Mouse (Mus musculus): ENCODE results near the gene Stat2. TPM values are rescaled to one million over a fixed set of nuclear protein-coding genes. Genes with fewer than 3 reads are reported as not detected.
A peak's percentile ranks its signal among the peaks of the same experiment; 100 is the strongest.
"Not testable (repeated sequence)": the region's sequence is repeated elsewhere in the genome, so short reads cannot be mapped to it uniquely, and the experiment has no call there.

Gene Stat2
- polyA plus RNA-seq, 1 experiment from 2014 or later = 21.4 TPM

DNA sequence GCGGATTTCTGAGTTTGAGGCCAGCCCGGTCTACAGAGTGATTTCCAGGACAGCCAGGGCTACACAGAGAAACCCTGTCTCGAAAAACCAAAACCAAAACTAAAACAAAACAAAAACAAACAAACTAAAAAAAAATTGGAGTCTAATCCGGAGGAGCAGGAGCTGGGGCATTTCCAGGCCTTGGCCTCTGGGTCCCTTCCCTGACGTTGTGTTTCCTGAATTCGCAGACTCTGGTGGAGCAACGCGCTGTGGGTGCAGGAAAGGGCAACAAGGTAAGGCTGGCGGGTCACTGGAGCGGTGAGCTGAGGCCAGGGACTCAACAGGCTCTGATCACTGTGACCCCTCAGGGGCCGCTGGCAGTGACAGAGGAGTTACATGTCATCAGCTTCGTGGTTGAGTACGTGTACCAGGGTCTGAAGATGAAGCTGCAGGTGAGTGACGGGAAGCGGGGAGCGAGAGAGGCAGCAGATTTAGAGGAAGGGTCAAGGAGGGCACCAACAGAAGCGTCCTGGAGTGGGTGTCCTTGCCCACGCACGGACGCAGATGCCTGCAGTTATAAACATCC is 12.6 kb downstream of the Stat2 start:
- H3K9ac ChIP-seq = no peak overlapping the region
- WGBS = 92% methylated on average over 20 of the region's 20 CpGs
- peaks cover 95% of the 10 kb centered on the region for H3K36me3 ChIP-seq
- no peak for ATAC-seq (ENCODE audit: low FRiP score)
- H3K4me2 ChIP-seq = no peak overlapping the region
- no peaks in the 10 kb centered on the region for H3K27me3 ChIP-seq
- H3K4me1 ChIP-seq (replicated peaks) = no peaks in the 10 kb centered on the region
- no peaks in the 10 kb centered on the region for H3K9me3 ChIP-seq
- H3K27ac ChIP-seq = no peak overlapping the region
- H3K4me3 ChIP-seq = no peak overlapping the region

DNA sequence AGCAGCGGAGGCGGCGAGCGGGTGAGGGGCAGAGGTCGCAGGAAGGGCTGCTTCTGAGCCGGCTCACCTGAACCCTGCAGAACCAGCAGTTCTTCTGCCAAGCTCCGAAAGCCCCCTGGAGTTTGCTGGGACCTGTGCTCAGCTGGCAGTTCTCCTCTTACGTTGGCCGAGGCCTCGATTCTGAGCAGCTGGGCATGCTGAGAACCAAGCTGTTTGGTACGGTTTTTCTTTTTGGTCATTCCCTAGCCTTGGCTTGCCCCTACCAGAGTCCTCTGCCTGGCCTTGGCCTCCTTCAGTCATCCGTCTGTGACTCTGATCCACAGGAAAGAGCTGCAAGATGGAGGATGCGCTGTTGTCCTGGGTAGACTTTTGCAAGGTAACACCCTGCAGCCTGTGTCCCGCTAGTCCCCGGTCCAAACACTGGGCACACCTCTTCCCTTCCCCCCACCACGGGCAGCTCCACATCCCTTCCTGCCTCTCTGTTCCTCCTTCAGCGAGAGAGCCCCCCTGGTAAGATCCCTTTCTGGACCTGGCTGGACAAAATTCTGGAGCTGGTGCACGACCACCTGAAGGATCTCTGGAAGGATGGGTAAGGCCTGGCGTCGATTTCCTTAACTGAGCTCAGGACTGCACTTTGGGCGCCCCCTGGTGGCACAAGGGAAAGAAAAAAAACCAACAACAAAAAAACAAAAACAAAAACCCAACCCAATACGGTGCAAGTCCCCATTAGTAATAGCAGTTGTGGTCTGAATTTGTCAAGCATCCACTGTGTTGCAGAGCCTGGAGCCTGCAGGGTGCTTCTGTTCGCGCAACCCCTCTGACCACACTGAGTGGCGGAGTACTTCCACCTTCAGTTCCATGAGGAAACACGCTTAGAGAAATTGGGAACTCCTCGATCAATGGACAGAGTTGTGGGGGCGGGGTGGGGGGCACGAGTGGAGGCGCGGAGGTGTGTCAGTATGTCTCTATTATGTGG is 13.5 kb downstream of the Stat2 start:
- H3K9me3 ChIP-seq = no peaks in the 10 kb centered on the region
- no peaks in the 10 kb centered on the region for H3K27me3 ChIP-seq
- ATAC-seq (ENCODE audit: low FRiP score) = no peak
- H3K27ac ChIP-seq = no peak overlapping the region
- H3K4me1 ChIP-seq (replicated peaks) = no peaks in the 10 kb centered on the region
- no peak overlapping the region for H3K9ac ChIP-seq
- peaks cover 93% of the 10 kb centered on the region for H3K36me3 ChIP-seq
- no peak overlapping the region for H3K4me3 ChIP-seq
- no peak overlapping the region for H3K4me2 ChIP-seq
- 67% methylated on average over 31 of the region's 31 CpGs for WGBS

DNA sequence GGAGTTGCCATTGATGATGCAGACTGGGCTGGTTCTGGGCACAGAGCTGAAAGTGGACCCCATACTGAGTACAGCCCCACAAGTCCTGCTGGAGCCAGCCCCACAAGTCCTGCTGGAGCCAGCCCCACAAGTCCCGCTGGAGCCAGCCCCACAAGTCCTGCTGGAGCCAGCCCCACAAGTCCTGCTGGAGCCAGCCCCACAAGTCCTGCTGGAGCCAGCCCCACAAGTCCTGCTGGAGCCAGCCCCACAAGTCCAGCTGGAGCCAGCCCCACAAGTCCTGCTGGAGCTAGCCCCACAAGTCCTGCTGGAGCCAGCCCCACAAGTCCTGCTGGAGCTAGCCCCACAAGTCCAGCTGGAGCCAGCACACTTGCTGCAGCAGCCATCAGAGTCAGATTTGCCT is 20.2 kb downstream of the Stat2 start:
- H3K4me3 ChIP-seq; H3K4me2 ChIP-seq; H3K4me1 ChIP-seq (replicated peaks); H3K9ac ChIP-seq; H3K9me3 ChIP-seq; H3K27me3 ChIP-seq; H3K27ac ChIP-seq; ATAC-seq (ENCODE audit: low FRiP score): not testable (repeated sequence)
- WGBS = 69% methylated on average over 1 of the region's 1 CpGs
- peaks cover 67% of the 10 kb centered on the region for H3K36me3 ChIP-seq

DNA sequence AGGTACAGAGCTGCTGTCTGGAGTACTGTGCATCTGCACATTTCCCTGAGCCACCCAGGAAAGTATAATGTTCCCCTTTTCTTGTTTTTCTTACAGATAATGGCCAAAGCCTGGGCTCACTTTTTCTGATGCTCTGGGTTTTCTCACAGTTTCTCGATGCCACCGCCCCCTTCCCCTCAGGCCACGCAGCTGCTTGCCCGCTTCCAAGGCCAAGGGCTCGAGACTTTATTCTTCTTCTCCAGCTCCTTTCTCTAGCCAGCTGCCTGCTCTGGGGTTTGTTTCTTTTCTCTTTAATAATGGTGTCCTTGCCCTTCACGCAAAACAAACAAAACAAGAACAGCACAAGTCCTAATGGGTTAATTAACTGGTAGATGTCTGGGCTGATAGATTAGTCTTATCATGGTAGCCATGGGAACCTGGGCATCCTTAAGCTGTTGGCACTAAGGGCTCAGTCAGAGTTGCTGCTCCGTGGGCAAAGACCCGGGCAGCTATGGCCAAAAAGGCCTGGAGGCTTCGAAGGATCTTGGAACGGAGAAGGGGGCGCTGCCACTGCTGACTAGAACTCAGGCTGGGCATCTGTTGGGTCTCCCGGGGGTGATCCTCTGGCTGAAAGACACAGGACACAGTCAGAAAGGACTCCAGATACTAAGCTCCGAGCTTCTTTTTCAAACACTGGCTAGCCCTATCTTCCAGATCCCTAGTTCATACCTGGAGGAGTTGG is 26.2 kb downstream of the Stat2 start:
- ATAC-seq (ENCODE audit: low FRiP score) = no peak
- H3K4me3 ChIP-seq = no peak overlapping the region
- H3K27me3 ChIP-seq = no peaks in the 10 kb centered on the region
- H3K4me2 ChIP-seq = no peak overlapping the region
- no peak overlapping the region for H3K27ac ChIP-seq
- H3K9me3 ChIP-seq = no peaks in the 10 kb centered on the region
- WGBS = 63% methylated on average over 13 of the region's 13 CpGs
- peaks cover 13% of the 10 kb centered on the region for H3K4me1 ChIP-seq (replicated peaks)
- 0 out of 2 replicates have a peak overlapping the region, but pooled peaks have one; percentile 2 for H3K9ac ChIP-seq
- H3K36me3 ChIP-seq = peaks cover 18% of the 10 kb centered on the region

DNA sequence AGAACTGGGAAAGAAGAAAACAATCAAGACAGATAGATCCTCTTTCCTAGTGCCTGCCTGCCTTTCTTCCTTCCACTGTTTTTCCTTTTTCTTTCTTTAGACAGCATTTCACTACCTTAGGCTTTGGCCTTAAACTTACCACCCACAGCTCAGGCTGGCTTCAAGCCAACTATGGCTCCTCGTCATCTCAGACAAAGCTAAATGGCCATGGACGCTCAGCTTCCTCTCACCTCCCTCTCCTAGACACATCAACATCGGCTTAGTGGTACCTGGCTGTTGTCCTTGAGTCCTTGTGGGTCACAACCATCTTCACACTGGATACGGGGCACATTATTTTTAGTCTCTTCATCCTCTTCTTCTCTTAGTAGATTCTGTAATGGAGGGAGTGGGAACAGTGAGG is 26.9 kb downstream of the Stat2 start:
- no peak for ATAC-seq (ENCODE audit: low FRiP score)
- 78% methylated on average over 4 of the region's 4 CpGs for WGBS

DNA sequence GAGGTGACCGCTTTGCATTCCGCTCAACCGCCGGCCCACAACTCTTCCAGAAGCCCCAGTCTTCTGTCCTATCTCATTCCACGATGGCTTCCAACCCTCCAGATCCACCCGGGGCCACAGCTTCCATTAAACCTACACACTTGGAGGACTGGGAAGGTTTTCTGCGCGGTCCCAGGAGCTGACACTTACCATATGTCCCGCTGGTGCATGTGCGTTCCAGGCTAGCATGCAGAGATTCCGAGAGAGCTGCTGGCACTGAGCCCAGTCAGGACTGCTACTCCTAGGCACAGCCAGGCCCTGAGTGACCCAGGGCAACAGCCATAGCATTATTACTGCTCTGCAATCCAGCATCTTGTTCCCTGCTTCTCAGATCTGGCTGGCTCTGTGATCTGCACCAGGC is 27.3 kb downstream of the Stat2 start:
- WGBS = 74% methylated on average over 11 of the region's 11 CpGs
- Histone ChIP-seq H3K27me3 (no peaks in the 10 kb centered on the region), H3K4me1 (replicated peaks) (peaks cover 20% of the 10 kb centered on the region), H3K9ac (no peak overlapping the region; the same call in 1 of the 2 replicates), H3K4me3 (no peak overlapping the region), H3K27ac (no peak overlapping the region), H3K9me3 (no peaks in the 10 kb centered on the region), H3K36me3 (peaks cover 7% of the 10 kb centered on the region), H3K4me2 (no peak overlapping the region)
- ATAC-seq (ENCODE audit: low FRiP score) = no peak

More for the DNA sequence above, 26.9 kb downstream of the Stat2 start:
- Histone ChIP-seq H3K4me3 (no peak overlapping the region), H3K4me2 (no peak overlapping the region), H3K9me3 (no peaks in the 10 kb centered on the region), H3K27me3 (no peaks in the 10 kb centered on the region), H3K27ac (no peak overlapping the region), H3K9ac (no peak overlapping the region), H3K4me1 (replicated peaks) (peaks cover 16% of the 10 kb centered on the region), H3K36me3 (peaks cover 11% of the 10 kb centered on the region)

DNA sequence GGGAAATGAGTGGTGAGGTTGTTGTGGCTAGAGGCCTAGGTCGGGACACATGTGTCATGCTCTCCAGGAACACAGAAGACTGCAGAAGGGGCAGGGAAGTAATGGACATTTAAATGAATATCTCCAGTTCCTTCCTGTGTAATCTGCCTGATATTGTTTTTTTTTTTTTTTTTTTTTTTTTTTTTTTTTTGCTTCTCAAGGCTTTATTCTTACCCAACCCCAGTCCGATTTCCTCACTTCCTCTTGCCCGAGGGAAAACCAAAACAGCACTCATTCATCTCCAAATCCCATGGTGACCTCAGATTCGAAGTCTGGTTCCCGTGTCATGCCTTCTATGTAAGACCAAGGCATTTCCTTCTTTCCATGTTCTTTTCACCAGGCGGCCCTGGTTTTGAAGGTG is 27.9 kb downstream of the Stat2 start:
- no peak overlapping the region; the same call in 1 of the 2 replicates for H3K9ac ChIP-seq
- peaks cover 20% of the 10 kb centered on the region for H3K4me1 ChIP-seq (replicated peaks)
- peaks cover 3% of the 10 kb centered on the region; the same call in 1 of the 2 replicates for H3K36me3 ChIP-seq
- H3K27me3 ChIP-seq = no peaks in the 10 kb centered on the region
- ATAC-seq (ENCODE audit: low FRiP score) = no peak
- no peak overlapping the region for H3K27ac ChIP-seq
- 81% methylated on average over 6 of the region's 6 CpGs for WGBS
- H3K9me3 ChIP-seq = no peaks in the 10 kb centered on the region
- no peak overlapping the region for H3K4me3 ChIP-seq
- H3K4me2 ChIP-seq = no peak overlapping the region

DNA sequence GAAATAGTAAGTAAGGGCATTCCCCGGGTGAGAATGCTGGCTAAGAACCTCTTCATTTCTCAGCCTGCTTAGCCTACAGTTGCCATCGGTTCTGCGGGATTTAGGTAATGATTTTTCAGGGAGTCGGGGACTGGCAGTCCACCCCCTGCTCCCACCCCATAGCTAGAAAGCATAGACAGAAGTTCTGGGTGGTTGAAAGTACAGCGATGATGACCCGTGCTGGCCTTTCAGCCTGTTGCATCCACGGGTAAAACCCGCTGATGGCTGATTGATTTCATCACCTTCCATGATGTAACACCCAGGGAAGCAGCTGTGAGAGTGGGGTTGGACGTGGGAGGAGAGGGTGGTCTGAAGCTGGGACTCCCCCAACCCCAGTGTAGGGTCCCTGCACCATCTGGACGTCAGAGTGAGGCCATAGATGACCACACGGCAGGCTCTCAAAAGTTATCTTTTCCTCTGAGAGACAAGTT is 28.4 kb downstream of the Stat2 start, which contains the start of gene Il23a:
TSS of gene Il23a (minus strand) at position 51 of the 470 bp plus-strand sequence.
- Histone ChIP-seq H3K4me1 (replicated peaks) (peaks cover 21% of the 10 kb centered on the region), H3K4me3 (no peak within 1 kb of the TSS), H3K9ac (no peak within 1 kb of the TSS; the same call in 1 of the 2 replicates), H3K36me3 (no peaks in the 10 kb centered on the region), H3K27ac (no peak within 1 kb of the TSS), H3K4me2 (no peak within 1 kb of the TSS), H3K27me3 (no peaks in the 10 kb centered on the region), H3K9me3 (no peaks in the 10 kb centered on the region)
- no peak for ATAC-seq (ENCODE audit: low FRiP score)
- WGBS = 82% methylated on average over 11 of the region's 11 CpGs

DNA sequence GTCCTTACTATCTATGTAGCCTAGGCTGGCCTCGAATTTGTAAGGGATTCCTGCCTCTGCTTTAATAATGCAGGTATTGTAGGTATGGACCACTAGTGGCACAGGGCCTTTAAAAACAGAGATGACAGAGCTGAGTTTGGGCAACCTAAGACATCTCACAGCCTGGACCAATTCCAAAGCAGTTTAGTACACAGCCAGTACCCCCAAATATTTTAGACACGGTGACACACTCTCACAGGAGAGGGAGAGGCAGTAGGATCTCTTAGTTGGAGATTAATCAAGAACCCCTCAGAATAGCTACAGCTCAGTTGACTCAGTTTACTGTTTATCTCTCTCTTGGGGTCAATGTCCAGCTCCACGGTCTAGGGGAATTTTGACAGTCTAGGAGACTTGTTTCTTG is 32.0 kb downstream of the Stat2 start:
- Histone ChIP-seq H3K9ac (peak overlapping the region; percentile 78), H3K27ac (peak overlapping the region; percentile 97), H3K4me1 (replicated peaks) (peaks cover 20% of the 10 kb centered on the region), H3K27me3 (no peaks in the 10 kb centered on the region), H3K9me3 (no peaks in the 10 kb centered on the region), H3K4me2 (peak overlapping the region; percentile 62), H3K36me3 (peaks cover 6% of the 10 kb centered on the region; the same call in 1 of the 2 replicates), H3K4me3 (peak overlapping the region; percentile 55)
- 41% methylated on average over 3 of the region's 3 CpGs for whole genome bisulfite sequencing
- no peak for ATAC-seq (ENCODE audit: low FRiP score)

DNA sequence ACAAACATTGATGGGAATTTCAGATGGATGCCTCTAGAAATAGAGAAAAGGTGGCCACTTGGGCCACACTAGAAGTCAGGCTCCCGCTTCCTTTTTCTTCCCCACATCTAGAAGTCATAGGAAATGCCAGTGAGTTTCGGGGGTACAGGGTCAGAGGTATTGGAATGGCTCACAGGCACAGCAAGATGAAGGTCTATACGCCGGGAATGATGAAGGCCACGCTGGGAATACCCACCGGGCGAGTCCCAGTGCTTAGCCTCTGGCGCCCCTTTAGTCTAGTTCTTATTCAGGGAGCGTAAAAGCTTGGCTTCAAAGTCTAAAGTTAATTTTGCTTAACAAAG is 32.4 kb downstream of the Stat2 start:
- peak; percentile 49 for ATAC-seq (ENCODE audit: low FRiP score)
- Histone ChIP-seq H3K36me3 (peaks cover 6% of the 10 kb centered on the region; the same call in 1 of the 2 replicates), H3K27ac (peak overlapping the region; percentile 97), H3K27me3 (no peaks in the 10 kb centered on the region), H3K4me3 (peak overlapping the region; percentile 55), H3K4me1 (replicated peaks) (peaks cover 19% of the 10 kb centered on the region), H3K9me3 (no peaks in the 10 kb centered on the region), H3K9ac (peak overlapping the region; percentile 78), H3K4me2 (peak overlapping the region; percentile 62)
- WGBS = 0% methylated on average over 9 of the region's 9 CpGs

DNA sequence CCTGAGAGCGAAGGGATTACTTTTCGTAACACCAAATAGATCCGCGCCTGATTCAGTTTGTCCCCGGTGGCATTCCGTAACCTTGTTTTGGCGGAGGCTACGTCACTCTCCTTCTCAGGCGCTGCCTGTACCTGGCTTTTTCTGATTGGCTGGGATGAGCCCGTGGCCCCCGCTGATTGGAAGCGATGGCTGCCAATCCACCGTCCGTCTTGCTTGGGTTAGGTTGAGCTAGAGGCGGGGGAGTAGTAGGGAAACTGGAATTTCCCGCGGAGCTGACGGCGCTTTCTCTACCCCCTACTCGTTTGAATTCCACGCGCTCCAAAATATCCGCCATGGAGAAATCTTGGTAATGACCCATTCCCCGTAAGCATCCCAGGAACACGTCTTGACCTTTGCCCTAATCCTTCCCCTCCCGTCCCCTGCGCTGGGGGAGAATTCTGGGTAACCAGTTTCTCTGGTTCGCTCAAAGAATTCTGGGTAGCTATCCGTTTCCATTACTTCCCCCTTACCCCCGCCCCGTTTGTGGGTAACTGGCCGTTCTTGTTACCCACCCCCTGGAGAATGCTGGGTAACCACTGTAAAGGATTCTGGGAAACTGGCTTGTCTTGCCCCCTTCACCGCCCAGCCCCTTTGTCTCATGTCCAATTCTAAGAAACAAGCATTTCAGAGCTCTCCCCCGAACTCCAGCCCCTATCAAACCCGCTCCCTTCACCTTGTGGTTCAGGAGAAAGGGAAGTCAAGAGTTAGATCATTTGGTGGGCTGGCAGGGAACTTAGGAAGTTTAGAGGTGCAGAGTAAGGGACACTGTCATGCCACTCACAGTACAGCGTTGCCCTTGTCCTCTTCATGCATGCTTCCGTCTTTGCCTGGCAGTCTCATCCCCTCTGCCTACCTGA is 33.0 kb downstream of the Stat2 start, which contains the start of gene Pan2:
TSS of gene Pan2 (plus strand) at position 210 of the 896 bp plus-strand sequence.
- H3K9me3 ChIP-seq = no peaks in the 10 kb centered on the region
- no peaks in the 10 kb centered on the region for H3K27me3 ChIP-seq
- peaks cover 12% of the 10 kb centered on the region for H3K36me3 ChIP-seq
- H3K9ac ChIP-seq = peak within 1 kb of the TSS; percentile 78
- peaks cover 19% of the 10 kb centered on the region for H3K4me1 ChIP-seq (replicated peaks)
- peak within 1 kb of the TSS; percentile 97 for H3K27ac ChIP-seq
- H3K4me2 ChIP-seq = peak within 1 kb of the TSS; percentile 77
- WGBS = 1% methylated on average over 37 of the region's 37 CpGs
- peak; percentile 98 for ATAC-seq (ENCODE audit: low FRiP score)
- H3K4me3 ChIP-seq = peak within 1 kb of the TSS; percentile 55
